Mouse (Mus musculus) mesoderm, embryonic 11.5 days (tissue): ENCODE data around the gene Carf.
A peak's percentile ranks its signal among the peaks of the same experiment; 100 is the strongest.
"Not testable (repeated sequence)": the region's sequence is repeated elsewhere in the genome, so short reads cannot be mapped to it uniquely, and the experiment has no call there.

ENCODE experiments used
- DNase-seq: peaks from one replicate; pipeline ENCODE4 v3.0.0-alpha.2; 2012; ENCODE audit warnings: low read depth, low spot score

The Carf gene

DNA sequence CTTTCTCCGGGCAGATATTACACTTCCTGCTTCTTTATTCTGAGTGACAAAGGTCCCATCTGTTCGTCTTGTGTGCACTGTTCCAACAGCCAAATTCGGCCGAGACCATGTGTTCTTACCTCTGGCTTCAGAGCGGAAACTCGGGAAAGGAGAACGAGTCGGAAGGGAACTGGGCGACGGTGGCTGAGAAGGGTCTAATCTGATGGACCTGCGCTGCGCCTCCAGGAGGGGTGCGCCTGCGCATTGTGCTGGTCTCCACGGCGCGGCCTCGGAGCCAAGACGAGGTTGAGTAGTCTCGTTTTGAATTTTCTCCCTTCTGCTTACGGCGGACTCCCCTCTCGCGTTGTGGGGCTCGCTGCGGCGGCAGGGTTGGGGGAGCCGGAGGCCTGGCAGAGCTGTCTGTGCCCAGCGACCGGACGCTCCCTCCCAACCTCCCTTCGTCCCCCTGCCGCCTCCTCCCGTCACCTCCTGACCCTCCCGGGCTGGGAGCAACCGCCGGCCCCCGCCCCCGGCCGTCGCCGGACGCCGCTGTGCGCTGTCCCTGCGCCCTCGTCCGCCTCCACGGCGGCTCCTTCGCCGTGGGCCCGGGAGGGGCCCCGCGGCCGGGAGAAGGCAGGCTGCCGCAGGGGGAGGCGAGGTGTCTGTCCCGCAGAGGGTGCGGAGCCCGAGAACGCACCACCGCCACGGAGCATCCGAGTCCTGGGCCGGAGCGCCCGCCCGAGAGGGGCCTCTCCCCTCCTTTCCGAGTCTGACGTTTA lies at the start of gene Carf, which contains the start of gene Wdr12:
Carf (plus strand) TSS at position 224 of the 758 bp plus-strand sequence.
Wdr12 (minus strand) TSS at position 622 of the 758 bp plus-strand sequence.
- DNase-seq, result peak; percentile 97

DNA sequence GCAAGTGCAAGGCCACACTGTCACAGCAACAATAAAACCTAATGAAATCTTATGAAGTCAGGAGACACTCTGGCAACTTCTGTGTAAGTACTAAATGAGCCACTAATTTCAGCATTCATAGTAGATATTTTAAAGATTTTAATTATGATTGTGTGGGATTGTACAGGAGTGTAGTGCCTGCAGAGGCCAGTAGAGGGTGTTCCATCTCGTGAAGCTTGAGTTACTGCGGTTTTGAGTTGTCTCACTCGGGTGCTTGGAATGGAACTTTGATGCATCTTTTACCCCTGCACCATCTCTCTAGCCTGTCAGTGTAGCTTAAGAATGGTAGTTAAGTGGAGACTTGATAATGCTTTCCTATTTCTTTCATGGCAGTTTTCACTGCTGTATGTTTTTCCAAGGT lies 43.4 kb upstream of the Carf start:
- DNase-seq, result no peak

DNA sequence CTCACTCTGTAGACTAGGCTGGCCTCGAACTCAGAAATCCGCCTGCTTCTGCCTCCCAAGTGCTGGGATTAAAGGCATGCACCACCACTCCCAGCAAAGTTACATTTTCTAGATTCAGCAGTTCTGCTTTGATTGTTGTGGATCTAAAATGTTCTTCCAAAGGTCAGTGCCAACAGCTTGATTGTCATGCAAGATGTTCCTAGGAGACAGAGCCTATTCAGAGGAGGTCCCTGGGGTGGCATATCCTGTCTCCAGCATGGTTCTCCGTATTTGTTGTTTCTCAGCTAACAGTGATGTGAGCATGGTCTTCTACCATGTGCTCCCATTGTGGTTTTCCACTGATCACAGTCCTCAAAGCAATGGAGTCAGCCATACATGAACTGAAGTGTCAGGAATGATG lies 41.7 kb upstream of the Carf start:
- DNase-seq, result no peak

DNA sequence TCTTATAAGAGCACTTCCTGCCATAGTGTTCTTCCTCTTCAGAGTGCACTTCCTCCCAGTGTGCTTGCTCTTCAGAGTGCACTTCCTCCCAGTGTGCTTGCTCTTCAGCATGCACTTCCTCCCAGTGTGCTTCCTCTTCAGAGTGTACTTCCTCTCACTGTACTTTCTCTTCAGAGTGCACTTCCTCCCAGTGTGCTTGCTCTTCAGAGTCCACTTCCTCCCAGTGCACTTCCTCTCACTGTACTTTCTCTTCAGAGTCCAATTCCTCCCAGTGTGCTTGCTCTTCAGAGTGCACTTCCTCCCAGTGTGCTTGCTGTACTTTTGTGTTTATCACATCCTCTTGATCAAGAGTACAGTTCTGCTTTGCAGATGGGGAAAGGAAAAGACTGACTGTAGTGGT lies 27.3 kb upstream of the Carf start:
- not testable (repeated sequence) for DNase-seq

DNA sequence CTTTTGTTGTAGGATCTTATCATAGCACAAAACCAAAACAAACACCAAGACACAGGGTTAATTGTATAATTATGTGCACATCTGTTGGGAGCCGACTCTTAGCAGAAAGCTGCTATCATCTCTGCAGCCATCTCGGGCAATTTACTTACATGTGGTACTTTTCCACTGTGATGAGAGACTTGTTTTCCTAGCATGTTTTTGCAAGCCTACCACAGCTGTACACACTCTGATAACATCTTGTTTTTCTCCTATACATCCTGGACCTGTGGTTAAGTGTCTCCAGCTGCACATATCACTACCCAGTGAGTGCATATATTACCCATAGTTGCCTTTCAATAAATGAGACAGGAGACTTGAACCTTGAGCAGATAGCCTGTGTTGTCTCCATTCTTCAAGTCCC lies 23.1 kb upstream of the Carf start:
- DNase-seq, result no peak

DNA sequence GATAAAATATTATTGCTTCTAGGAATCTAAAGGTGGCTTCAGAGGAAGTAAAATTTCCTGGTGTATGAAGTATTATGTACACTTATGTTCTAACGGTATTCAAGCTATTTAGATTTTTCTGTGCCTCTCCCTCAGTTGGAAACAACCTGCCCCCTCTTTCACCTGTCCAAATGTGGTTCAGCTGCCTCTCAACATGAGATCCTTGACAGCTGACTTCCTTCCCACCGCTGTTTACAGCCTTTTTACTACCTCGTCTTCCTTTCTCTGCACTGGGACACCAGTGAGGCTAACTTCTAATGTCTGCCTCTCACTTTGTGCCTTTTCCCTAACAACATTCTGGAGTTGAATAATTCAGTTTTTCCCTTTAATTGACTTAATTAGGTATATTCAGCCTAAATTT lies 22.5 kb upstream of the Carf start:
- no peak for DNase-seq

DNA sequence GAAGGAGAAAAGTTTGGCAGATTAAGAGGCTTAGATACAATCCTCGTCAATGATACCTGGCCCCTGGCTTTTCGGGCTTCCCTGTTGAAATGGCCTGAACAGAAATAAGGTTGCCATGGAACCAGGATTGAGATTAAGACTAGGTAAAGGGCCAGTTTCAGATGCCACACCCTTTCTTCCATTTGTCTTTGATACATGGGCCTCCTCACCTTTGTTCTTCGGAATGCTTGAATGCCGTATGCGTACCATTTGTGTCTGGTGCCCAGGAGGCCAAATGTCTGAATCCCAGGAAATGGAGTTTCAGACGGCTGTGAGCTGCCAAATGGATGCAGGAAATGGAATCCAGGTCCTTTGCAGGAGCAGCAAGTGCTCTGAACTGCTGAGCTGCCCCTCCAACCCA lies 21.6 kb upstream of the Carf start:
- no peak for DNase-seq

DNA sequence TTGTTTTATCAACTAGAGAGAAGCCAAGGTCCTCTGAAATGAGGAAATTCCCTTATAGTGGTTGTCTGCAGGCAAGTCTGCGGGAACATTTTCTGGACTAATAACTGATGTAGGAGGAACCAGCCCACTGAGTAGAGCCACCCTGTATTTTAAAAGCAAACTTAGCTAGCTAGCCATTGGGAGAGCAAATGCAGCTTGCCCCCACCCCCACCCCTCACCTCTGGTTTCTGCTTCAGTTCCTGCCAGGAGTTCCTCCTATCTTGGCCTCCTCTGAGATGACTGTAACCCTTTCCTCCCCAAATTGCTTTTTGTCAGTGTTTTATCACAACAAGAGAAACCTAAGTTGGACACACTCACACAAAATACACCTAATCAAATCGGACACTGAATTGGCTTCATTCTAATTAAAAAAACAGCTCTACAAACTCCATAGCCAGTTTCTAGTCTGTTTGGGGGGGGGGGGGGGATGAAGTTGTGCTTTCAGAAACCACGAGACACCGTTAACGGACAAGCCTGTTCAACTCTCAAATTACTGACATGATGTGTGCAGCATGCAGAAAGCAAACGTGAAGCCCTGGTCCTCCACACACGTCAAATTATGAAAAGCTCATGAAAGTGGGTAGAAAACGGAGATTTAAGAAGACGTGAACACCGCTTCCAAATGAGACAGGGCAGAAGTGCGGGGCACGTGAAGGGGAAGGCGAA lies 1.3 kb upstream of the Carf start:
- no peak for DNase-seq

DNA sequence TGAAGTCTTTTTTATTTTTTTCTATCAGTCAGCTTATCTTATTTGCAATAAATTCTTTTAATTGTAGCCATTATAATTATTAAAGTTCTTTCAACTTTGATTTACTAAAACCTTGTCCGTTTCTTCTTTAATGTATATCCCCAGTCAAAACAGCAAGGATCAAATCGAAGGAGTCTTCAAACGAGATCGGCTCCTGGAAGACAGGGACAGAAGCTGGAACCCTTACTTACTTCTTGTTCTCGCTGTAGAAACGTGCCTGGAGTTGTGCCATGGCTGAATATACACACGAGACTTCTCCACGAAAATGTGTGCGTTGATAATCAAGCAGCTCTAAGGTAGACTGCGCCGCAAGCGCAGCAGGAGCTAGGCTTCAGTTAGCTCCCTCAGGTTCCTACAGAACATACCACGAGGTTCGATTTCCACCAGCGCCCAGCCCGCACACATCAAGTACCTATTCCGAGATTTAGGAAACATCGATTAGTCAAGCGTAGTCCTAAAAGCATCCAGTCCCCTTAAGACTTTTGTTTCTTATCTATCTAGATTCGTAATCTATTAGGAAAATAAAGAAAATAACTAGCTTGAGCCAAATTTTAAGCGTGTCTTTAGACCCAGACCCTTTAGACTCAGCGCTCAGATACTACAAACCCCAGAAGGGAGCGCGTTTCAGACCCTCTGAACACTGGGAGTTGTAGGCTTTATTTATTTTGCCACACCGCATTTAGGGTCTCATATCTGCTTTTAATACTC lies 597 bp upstream of the Carf start:
- peak; percentile 80 for DNase-seq

DNA sequence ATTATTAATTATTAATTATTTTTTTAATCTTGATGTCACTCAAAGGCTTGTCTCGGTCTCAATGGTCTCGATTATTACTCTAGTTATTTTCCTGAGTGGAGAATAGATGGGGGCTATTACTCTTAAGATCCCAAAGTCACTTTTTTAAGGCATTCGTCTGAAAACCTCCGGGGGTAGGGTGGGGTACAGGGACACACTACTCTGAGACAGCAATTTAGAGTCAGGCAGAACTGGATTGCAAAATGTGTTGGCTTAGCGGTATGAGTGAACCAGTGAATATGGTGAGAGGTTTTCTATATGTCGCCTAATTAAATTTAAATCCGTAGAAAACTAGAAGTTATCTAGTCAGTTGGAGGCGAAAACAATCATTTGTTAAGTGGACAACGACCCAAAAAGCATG lies 792 bp downstream of the Carf start:
- no peak for DNase-seq

DNA sequence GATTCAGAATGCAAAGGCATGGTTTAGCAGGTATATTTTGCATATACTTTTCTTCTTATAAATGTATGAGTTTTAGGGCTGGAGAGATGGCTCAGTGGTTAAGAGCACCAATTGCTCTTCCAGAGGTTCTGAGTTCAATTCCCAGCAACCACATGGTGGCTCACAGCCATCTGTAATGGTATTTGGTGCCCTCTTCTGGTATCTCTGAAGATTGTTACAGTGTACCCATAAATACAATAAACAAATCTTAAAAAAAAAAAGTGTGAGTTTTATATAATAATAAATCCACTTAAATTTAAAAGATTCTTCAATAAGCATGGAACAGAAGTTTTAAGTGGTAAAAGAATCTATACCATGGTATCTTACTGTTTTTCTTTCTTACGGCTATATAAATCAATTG lies 6.5 kb downstream of the Carf start:
- no peak for DNase-seq

DNA sequence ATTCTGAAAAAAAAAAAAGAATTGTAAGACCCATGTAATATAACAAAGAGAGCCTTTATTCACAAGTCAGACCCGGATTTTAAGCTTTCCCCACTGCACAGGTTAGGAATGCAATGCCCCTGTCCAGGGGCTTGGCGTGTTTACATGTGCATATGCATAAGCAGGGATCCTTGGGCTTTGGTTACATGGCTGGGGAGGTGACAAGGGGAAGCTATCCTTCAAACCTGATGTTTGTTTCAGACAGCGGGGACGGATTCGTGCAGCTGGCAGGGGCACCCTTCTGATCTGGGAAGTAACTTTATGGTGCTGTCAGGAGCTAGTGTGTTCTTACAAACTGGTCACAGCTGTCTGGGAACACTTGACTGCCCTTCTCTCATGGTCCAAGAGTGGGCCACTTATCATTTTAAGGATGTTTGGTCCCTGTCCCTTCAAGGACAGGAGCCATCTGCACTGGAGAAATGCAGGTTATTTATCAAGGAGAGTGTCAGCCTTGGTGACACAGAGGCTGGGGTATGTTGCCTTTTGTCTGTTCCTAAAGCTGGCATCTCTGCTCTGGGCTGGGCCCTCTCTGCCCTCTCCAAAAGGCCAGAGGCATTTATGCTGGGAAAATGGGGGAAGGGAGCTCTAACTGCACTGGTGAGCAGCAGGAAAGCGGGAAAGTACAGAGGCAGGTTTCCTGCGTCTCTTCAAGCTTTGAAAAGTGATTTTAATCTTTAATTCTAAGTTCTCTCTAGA lies 19.8 kb downstream of the Carf start:
- peak; percentile 12 for DNase-seq

DNA sequence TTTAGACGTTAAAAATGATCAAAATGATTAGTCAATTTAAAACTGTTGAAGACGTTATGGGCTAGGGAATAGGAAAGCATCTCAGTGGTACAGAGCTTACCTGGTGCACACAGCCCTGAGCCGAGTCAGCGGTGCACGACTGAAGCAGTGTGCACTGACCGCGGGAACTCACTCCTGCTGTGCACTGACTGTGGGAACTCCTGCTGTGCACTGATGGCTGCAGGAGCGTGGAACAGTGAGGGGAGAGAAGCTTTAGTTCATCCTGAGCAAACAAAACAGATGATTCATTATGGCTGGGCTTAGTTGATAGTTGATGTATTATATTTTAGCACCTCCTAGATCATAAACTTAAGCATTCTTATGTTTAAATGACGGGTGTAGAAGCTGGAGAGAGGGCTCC lies 39.3 kb downstream of the Carf start:
- no peak for DNase-seq

DNA sequence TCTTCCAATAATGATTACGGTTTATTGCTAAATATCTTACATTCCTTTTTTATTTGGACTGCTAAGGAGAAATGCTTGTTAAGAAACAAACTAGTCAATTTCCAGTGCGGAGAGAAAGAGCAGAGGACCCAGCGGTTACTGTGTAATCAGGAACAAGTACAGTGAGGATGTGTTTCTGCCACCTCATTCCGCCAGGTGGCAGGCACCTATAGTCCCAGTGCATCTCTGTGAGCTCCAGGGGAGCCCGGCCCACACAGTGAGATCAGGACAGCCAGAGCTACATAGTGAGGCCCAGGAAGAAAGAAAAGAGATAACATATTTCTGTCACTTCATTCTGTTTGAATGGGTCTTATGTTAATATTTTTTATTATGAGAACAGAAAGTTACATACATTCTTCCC lies 54.7 kb downstream of the Carf start:
- peak; percentile 14 for DNase-seq

DNA sequence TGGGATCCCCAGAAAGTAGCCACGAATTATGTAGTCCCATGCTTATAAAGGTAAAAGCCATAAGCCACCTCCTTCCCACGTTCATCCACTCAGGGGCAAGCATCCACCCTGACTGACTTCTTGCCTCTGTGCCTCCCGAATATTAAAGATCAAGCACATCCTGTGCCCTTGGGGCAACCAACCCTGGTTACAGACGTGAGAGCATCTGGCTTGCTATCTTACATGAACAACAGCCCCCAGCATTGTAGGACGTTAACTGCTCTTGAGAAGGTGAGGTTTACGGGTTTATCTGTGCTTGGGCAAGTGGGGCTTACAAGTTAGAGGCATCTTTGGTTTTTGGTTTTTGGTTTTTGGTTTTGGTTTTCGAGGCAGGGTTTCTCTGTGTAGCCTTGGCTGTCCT lies 58.6 kb downstream of the Carf start:
- no peak for DNase-seq

DNA sequence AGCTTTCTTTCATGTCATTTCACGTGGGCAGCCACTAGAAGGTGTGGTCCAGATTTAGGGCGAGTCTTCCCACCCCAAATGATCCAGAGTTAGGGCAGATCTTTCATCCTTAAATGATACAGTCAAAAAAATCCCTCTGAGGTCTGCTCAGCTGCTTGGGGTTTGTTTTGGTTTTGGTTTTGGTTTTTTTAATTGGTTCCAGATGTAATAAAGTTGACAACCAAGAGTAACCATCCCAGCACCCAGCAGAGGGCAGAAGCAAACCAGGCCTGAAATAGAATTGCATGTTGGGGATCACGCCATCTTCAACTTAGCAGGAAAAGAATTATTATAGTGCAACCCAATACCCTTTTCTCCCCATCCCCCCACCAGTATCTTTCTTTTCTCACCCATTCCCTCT lies 60.4 kb downstream of the Carf start:
- peak; percentile 55 for DNase-seq

DNA sequence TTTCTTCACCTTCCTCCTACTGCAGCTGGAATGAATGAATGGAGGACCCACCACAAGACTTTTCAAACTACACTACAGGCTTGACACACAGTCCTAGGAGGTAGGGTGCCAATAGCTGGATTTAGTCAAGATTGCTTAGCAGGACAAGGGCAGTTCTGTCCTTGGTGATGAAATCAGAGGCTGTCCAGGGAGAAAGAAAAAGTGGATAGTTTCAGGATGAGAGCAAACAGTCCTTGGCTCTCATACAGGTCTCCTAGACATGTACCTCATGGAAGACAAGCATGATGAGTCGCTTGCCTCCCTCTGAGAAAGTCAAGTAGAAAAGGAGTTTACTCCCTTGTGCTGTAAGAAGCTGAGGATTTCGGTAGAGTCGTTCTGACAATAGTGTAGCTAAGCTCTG lies 65.6 kb downstream of the Carf start:
- no peak for DNase-seq

DNA sequence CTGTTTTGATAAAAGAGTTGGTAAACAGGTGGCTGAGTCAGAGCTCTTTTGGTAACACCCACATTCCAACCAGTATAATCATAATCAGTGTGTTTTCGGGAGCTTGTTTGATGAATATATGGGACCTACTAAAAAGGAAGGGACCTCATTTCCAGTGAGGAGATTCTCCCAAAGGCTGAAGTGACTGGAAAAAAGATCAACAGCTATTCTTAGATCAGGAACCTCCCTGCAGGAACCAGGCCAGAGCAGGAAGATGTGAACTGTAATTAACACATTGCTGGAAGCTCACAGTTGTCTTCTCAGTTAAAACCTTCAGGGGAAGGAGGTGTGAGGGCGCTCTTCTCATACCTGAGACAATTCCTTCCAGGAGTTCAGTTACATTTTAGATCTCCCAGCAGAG lies 71.6 kb downstream of the Carf start:
- no peak for DNase-seq

DNA sequence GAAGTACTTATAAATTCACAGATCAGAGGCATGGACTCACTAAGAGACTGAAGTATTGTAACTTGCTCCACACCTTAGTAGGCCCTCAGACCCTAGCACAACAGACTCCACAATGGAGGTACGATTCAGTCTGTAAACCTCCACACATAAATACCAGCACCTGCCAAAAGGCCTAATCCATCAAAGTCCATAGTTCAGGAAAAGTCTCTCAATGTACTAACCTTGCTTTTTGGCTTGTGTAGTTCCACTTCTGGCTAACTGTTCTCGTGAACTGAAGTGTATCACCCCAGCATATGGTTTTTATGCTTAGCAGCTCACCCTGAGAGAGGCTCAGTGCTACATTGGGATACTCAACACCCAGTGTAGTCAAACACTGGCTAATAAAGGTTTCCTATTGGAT lies 72.2 kb downstream of the Carf start:
- no peak for DNase-seq

DNA sequence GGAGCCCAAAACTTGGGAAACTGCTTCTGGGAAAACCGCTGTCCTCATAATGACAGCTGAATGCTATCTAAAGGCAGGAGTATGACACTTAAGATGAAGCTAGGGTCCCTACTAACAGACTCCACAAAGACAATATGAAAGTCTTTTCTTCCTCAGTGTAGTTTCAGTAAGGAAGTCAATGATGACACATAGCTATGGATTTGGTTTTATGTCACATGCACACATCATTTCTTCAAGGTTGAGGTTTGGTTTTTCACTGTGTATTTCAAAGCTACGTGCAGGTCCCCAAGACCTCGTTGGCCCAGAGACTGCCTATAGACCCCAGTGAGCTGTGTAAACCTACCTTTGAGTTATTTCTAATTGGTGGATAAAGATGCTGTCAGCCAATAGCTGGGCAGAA lies 75.1 kb downstream of the Carf start:
- DNase-seq, result no peak

DNA sequence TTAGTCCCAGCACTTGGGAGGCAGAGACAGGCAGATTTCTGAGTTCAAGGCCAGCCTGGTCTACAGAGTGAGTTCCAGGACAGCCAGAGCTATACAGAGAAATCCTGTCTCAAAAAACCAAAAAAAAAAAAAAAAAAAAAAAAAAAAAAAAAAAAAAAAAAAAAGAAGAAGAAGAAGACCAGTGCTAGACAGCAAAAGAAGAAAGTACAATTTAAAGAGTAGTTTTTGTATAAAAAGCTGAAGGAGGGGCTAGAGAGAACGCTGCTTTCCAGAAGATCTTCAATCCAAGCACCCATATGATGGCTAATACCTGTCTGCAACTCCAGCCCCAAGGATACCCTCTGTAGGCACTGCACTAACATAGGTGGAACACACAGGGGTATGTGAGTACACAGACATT lies 79.8 kb downstream of the Carf start:
- DNase-seq, result not testable (repeated sequence)

DNA sequence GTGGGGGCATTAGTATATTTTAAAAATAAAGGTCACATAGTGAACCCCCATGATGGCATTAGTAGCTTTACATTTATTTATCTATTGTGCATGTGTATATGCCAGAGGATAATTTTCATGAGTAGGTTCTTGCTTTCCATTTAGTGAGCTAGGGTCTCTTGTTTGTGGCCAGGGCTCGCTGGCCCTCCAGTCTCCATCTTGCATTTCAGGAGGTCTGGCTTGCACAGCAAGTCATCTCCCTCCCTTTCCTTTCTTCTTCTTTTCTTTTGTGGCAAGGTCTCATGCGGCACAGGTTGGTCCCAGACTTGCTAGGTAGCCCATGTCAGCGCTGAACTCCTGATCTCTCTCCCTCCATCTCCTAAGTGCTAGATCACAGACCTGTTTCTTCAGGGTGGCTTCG lies 81.3 kb downstream of the Carf start:
- no peak for DNase-seq
